Mouse (Mus musculus) limb, embryonic 13.5 days (tissue): ENCODE measurements around the gene Usp32. TPM values are rescaled to one million over a fixed set of nuclear protein-coding genes. Genes with fewer than 3 reads are reported as not detected.

Experiments used
- ATAC-seq: fragments of 200-750 bp; cut with Nextera tagmentation; 2 replicates; pipeline ENCODE4 v1.8.0; 2017; ENCODE audit warnings: low read depth, moderate number of reproducible peaks, moderate TSS enrichment; ENCODE audit not compliant: low FRiP score
- H3K27ac ChIP-seq: fragments of 300-500 bp; sonication (generic); 2 replicates; pipeline ENCODE4 v1.5.1; 2015; ENCODE audit warnings: inconsistent platforms, mild to moderate bottlenecking, moderate library complexity
- H3K27me3 ChIP-seq: fragments of 300-500 bp; sonication (generic); 2 replicates; pipeline ENCODE4 v1.6.1; 2015; ENCODE audit warnings: mild to moderate bottlenecking, inconsistent platforms
- H3K36me3 ChIP-seq: fragments of 300-500 bp; sonication (generic); 2 replicates; pipeline ENCODE4 v1.6.1; 2015; ENCODE audit warnings: inconsistent platforms, mild to moderate bottlenecking, moderate library complexity
- H3K4me1 ChIP-seq: fragments of 300-500 bp; sonication (generic); 2 replicates; pipeline ENCODE4 v1.6.1; 2015; ENCODE audit warnings: inconsistent platforms
- H3K4me2 ChIP-seq: fragments of 300-500 bp; sonication (generic); replicated peaks from 2 replicates; pipeline ENCODE4 v1.6.1; 2015; ENCODE audit warnings: inconsistent platforms, mild to moderate bottlenecking, moderate library complexity
- H3K4me3 ChIP-seq: fragments of 300-500 bp; sonication (generic); 2 replicates; pipeline ENCODE4 v1.5.1; 2015; ENCODE audit warnings: moderate library complexity, mild to moderate bottlenecking, inconsistent platforms
- H3K9ac ChIP-seq: fragments of 300-500 bp; sonication (generic); 2 replicates; pipeline ENCODE4 v1.6.1; 2015; ENCODE audit warnings: mild to moderate bottlenecking, inconsistent platforms
- H3K9me3 ChIP-seq: fragments of 300-500 bp; sonication (generic); 2 replicates; pipeline ENCODE4 v1.6.1; 2016; ENCODE audit warnings: inconsistent platforms
- WGBS: fragments of 180-500 bp; shearing (Covaris S2); methylation state at CpG from one replicate; pipeline ENCODE4 v1.1.7; 2015; 5-methylcytosine and 5-hydroxymethylcytosine counted together
- polyA plus RNA-seq: library from polyadenylated mRNA; unstranded; fragments of >200 nt; fragmentation: Nextera tagmentation; extraction: Ambion mirVana; gene quantifications from 2 replicates; pipeline ENCODE4 v1.2.1, GENCODE M21; 2015

The Usp32 gene
- polyA plus RNA-seq, 1 experiment from 2014 or later: 3.7 TPM

- Histone ChIP-seq H3K9ac (no peak overlapping the region), H3K36me3 (peaks cover 41% of the 10 kb centered on the region), H3K4me3 (no peak overlapping the region), H3K27ac (no peak overlapping the region), H3K4me2 (no peak overlapping the region), H3K4me1 (no peaks in the 10 kb centered on the region), H3K27me3 (no peaks in the 10 kb centered on the region), H3K9me3 (no peaks in the 10 kb centered on the region)
- no peak for ATAC-seq
These were observed 126.8 kb downstream of the Usp32 start for GRCm38 (mm10) chr11:85013121-85013520.

GRCm38 (mm10) chr11:85003566-85003965, 136.4 kb downstream of the Usp32 start:
- Histone ChIP-seq H3K27ac (no peak overlapping the region), H3K4me2 (no peak overlapping the region), H3K9me3 (no peaks in the 10 kb centered on the region), H3K4me1 (no peaks in the 10 kb centered on the region), H3K4me3 (no peak overlapping the region), H3K36me3 (peaks cover 44% of the 10 kb centered on the region), H3K9ac (no peak overlapping the region), H3K27me3 (no peaks in the 10 kb centered on the region)
- 94% methylated on average over 3 of the region's 3 CpGs for WGBS
- no peak for ATAC-seq

GRCm38 (mm10) chr11:84995241-84995640, 144.7 kb downstream of the Usp32 start:
- H3K4me2 ChIP-seq: no peak overlapping the region
- no peaks in the 10 kb centered on the region for H3K27me3 ChIP-seq
- H3K4me3 ChIP-seq: no peak overlapping the region
- WGBS: 74% methylated on average over 1 of the region's 1 CpGs
- no peaks in the 10 kb centered on the region for H3K9me3 ChIP-seq
- ATAC-seq: no peak
- no peak overlapping the region for H3K9ac ChIP-seq
- peaks cover 55% of the 10 kb centered on the region for H3K36me3 ChIP-seq
- H3K4me1 ChIP-seq: no peaks in the 10 kb centered on the region
- no peak overlapping the region for H3K27ac ChIP-seq

GRCm38 (mm10) chr11:84992996-84993395, 147.0 kb downstream of the Usp32 start:
- Histone ChIP-seq H3K4me3 (no peak overlapping the region), H3K9ac (no peak overlapping the region), H3K27ac (no peak overlapping the region), H3K4me2 (no peak overlapping the region), H3K36me3 (peaks cover 62% of the 10 kb centered on the region), H3K9me3 (no peaks in the 10 kb centered on the region), H3K27me3 (no peaks in the 10 kb centered on the region), H3K4me1 (no peaks in the 10 kb centered on the region)
- no peak for ATAC-seq
- 81% methylated on average over 1 of the region's 1 CpGs for WGBS

GRCm38 (mm10) chr11:84988341-84988919, 151.5 kb downstream of the Usp32 start:
- Histone ChIP-seq H3K4me1 (no peaks in the 10 kb centered on the region), H3K9me3 (no peaks in the 10 kb centered on the region), H3K4me2 (no peak overlapping the region), H3K9ac (no peak overlapping the region), H3K27ac (no peak overlapping the region), H3K36me3 (peaks cover 57% of the 10 kb centered on the region), H3K27me3 (no peaks in the 10 kb centered on the region), H3K4me3 (no peak overlapping the region)
- ATAC-seq: no peak
- 92% methylated on average over 3 of the region's 3 CpGs for WGBS

GRCm38 (mm10) chr11:84985421-84985820, 154.5 kb downstream of the Usp32 start:
- Histone ChIP-seq H3K9ac (no peak overlapping the region), H3K4me1 (no peaks in the 10 kb centered on the region), H3K4me2 (no peak overlapping the region), H3K4me3 (no peak overlapping the region), H3K27me3 (no peaks in the 10 kb centered on the region), H3K27ac (no peak overlapping the region), H3K9me3 (no peaks in the 10 kb centered on the region), H3K36me3 (peaks cover 36% of the 10 kb centered on the region)
- WGBS: 76% methylated on average over 6 of the region's 6 CpGs
- no peak for ATAC-seq

GRCm38 (mm10) chr11:84980697-84981096, 159.3 kb downstream of the Usp32 start:
- no peaks in the 10 kb centered on the region for H3K4me1 ChIP-seq
- peaks cover 8% of the 10 kb centered on the region for H3K36me3 ChIP-seq
- H3K9ac ChIP-seq: no peak overlapping the region
- no peak overlapping the region for H3K4me3 ChIP-seq
- no peaks in the 10 kb centered on the region for H3K9me3 ChIP-seq
- no peaks in the 10 kb centered on the region for H3K27me3 ChIP-seq
- H3K4me2 ChIP-seq: no peak overlapping the region
- ATAC-seq: no peak
- WGBS: 72% methylated on average over 2 of the region's 2 CpGs
- H3K27ac ChIP-seq: no peak overlapping the region

GRCm38 (mm10) chr11:84979351-84979750, 160.6 kb downstream of the Usp32 start:
- H3K9ac ChIP-seq: no peak overlapping the region
- H3K36me3 ChIP-seq: peaks cover 3% of the 10 kb centered on the region; the same call in 1 of the 2 replicates
- no peak overlapping the region for H3K27ac ChIP-seq
- 50% methylated on average over 1 of the region's 1 CpGs for WGBS
- no peak overlapping the region for H3K4me2 ChIP-seq
- no peaks in the 10 kb centered on the region for H3K9me3 ChIP-seq
- no peak for ATAC-seq
- no peaks in the 10 kb centered on the region for H3K27me3 ChIP-seq
- H3K4me1 ChIP-seq: no peaks in the 10 kb centered on the region
- no peak overlapping the region for H3K4me3 ChIP-seq

GRCm38 (mm10) chr11:84978113-84978512, 161.8 kb downstream of the Usp32 start:
- Histone ChIP-seq H3K4me1 (no peaks in the 10 kb centered on the region), H3K36me3 (no peaks in the 10 kb centered on the region)

GRCm38 (mm10) chr11:84977385-84977952, 162.5 kb downstream of the Usp32 start:
- H3K9me3 ChIP-seq: no peaks in the 10 kb centered on the region
- no peak for ATAC-seq

More at GRCm38 (mm10) chr11:84978113-84978512, 161.8 kb downstream of the Usp32 start:
- H3K9me3 ChIP-seq: no peaks in the 10 kb centered on the region
- ATAC-seq: no peak
- H3K4me3 ChIP-seq: no peak overlapping the region
- H3K9ac ChIP-seq: no peak overlapping the region
- no peak overlapping the region for H3K4me2 ChIP-seq
- H3K27ac ChIP-seq: no peak overlapping the region
- 47% methylated on average over 2 of the region's 2 CpGs for WGBS
- no peaks in the 10 kb centered on the region for H3K27me3 ChIP-seq

GRCm38 (mm10) chr11:84976706-84977105, 163.3 kb downstream of the Usp32 start:
- Histone ChIP-seq H3K9me3 (no peaks in the 10 kb centered on the region), H3K27me3 (no peaks in the 10 kb centered on the region), H3K27ac (no peak overlapping the region), H3K4me1 (no peaks in the 10 kb centered on the region), H3K4me2 (no peak overlapping the region), H3K4me3 (no peak overlapping the region), H3K9ac (no peak overlapping the region), H3K36me3 (no peaks in the 10 kb centered on the region)
- 82% methylated on average over 3 of the region's 3 CpGs for whole genome bisulfite sequencing
- ATAC-seq: no peak

More at GRCm38 (mm10) chr11:84977385-84977952, 162.5 kb downstream of the Usp32 start:
- Histone ChIP-seq H3K9ac (no peak overlapping the region), H3K27ac (no peak overlapping the region), H3K4me3 (no peak overlapping the region), H3K4me1 (no peaks in the 10 kb centered on the region), H3K36me3 (no peaks in the 10 kb centered on the region), H3K4me2 (no peak overlapping the region), H3K27me3 (no peaks in the 10 kb centered on the region)
- 78% methylated on average over 3 of the region's 3 CpGs for WGBS

- Histone ChIP-seq H3K36me3 (no peaks in the 10 kb centered on the region), H3K4me3 (no peak overlapping the region), H3K4me2 (no peak overlapping the region), H3K9ac (no peak overlapping the region), H3K27ac (no peak overlapping the region), H3K4me1 (no peaks in the 10 kb centered on the region), H3K27me3 (no peaks in the 10 kb centered on the region), H3K9me3 (no peaks in the 10 kb centered on the region)
- ATAC-seq: no peak
- 74% methylated on average over 7 of the region's 7 CpGs for WGBS
These were observed 165.4 kb downstream of the Usp32 start for GRCm38 (mm10) chr11:84974582-84974981.

- no peak for ATAC-seq
- H3K36me3 ChIP-seq: no peaks in the 10 kb centered on the region
- no peak overlapping the region for H3K27ac ChIP-seq
- H3K4me3 ChIP-seq: no peak overlapping the region
- H3K9ac ChIP-seq: no peak overlapping the region
- WGBS: 63% methylated on average over 5 of the region's 5 CpGs
- no peaks in the 10 kb centered on the region for H3K27me3 ChIP-seq
- H3K4me1 ChIP-seq: no peaks in the 10 kb centered on the region
- H3K4me2 ChIP-seq: no peak overlapping the region
- no peaks in the 10 kb centered on the region for H3K9me3 ChIP-seq
These were observed 166.3 kb downstream of the Usp32 start for GRCm38 (mm10) chr11:84973661-84974060.
